In the genomic region with DNA sequence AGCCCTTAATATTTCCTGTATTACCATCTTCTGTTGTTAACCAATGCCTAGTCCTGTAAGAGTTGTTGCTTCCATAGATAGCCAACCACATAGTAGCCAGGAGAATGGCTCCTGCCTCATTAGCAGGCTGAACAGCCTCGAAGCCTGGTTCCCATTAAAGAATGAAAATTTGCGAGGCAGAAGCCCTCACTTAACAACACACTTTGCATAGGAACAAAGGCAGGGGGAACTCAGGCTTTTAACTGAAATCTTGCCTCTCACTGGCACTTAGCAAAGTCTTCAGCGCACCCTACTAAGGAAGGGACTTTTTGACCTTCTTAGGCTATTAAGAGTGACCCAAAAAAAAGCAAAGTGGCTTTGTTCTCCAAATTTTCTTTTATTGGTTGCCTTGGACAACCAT, we compare ENCODE assay signal across 19 mouse cellular contexts.
DNase-seq lines count a peak whose midpoint lies in the region; ATAC-seq and TF ChIP-seq lines count a peak whose summit lies in the region.
"Had no signal": no experiment of that assay in that cellular context is flagged by ENCODE, and none has a peak within 500 bp of the region (broad histone marks: within the 10 kb centered on the region; RNA-seq: fewer than 3 reads in every experiment).

No protein-coding gene starts in this region.

- no peak for TF ChIP-seq CTCF in lung, adult 2 months (IDR thresholded peaks at IDR 0.05; ENCODE audit: insufficient read depth, low read length)

- 0 out of 2 replicates have a peak, but pooled peaks have one; percentile 50 for ATAC-seq in forebrain, embryonic 11.5 days (replicated peaks; ENCODE audit: low FRiP score)
- ATAC-seq in midbrain, embryonic 13.5 days, result 0 out of 2 replicates have a peak, but pooled peaks have one; percentile 43
- no peak for ATAC-seq in midbrain, embryonic 15.5 days (replicated peaks)
- ATAC-seq: CD4-positive, CD25-positive, alpha-beta regulatory T cell, adult 4 months; intestine, postnatal 0 days; liver, postnatal 0 days; Patski had no signal

- no peak overlapping the region for H3K27ac ChIP-seq in forebrain, embryonic 11.5 days (ENCODE audit: low read depth, low read length)
- no peak overlapping the region for H3K27ac ChIP-seq in forebrain, embryonic 10.5 days
- no peak overlapping the region for H3K27ac ChIP-seq in midbrain, embryonic 13.5 days
- H3K27ac ChIP-seq in midbrain, embryonic 15.5 days, result no peak overlapping the region
- H3K27ac ChIP-seq in limb, embryonic 10.5 days, result peak overlapping the region; percentile 72
- H3K27ac ChIP-seq: embryonic facial prominence, embryonic 15.5 days; hindbrain, embryonic 12.5 days had no signal

- no peaks in the 10 kb centered on the region for H3K36me3 ChIP-seq in forebrain, embryonic 11.5 days (ENCODE audit: control insufficient read depth, insufficient read depth, low read length)
- no peaks in the 10 kb centered on the region for H3K36me3 ChIP-seq in forebrain, embryonic 10.5 days (replicated peaks)
- no peaks in the 10 kb centered on the region for H3K36me3 ChIP-seq in midbrain, embryonic 13.5 days
- no peaks in the 10 kb centered on the region for H3K36me3 ChIP-seq in midbrain, embryonic 15.5 days (replicated peaks)
- H3K36me3 ChIP-seq in limb, embryonic 10.5 days, result no peaks in the 10 kb centered on the region
- H3K36me3 ChIP-seq: embryonic facial prominence, embryonic 15.5 days; hindbrain, embryonic 12.5 days had no signal

- DNase-seq in forebrain, embryonic 11.5 days (ENCODE audit: low spot score), result no peak
- DNase-seq in forebrain, embryonic 10.5 days (ENCODE audit: extremely low spot score, low spot score), result no peak
- peak; percentile 21 for DNase-seq in embryo, embryonic 11 days
- peak; percentile 37 for DNase-seq in limb, embryonic 10.5 days (ENCODE audit: low spot score)
- no peak for DNase-seq in lung, adult 2 months
- no peak for DNase-seq in right cerebral cortex, postnatal 25 days
- DNase-seq: adrenal gland, postnatal 36 days; cerebellum, adult 2 months; liver, postnatal 0 days; lung, postnatal 14 days; thymus, postnatal 14 days had no signal

- WGBS in forebrain, embryonic 11.5 days, result 6% methylated on average over 3 of the region's 3 CpGs
- WGBS in forebrain, embryonic 10.5 days, result 7% methylated on average over 3 of the region's 3 CpGs
- 10% methylated on average over 3 of the region's 3 CpGs for WGBS in midbrain, embryonic 13.5 days
- WGBS in midbrain, embryonic 15.5 days, result 12% methylated on average over 3 of the region's 3 CpGs
- 20% methylated on average over 3 of the region's 3 CpGs for WGBS in limb, embryonic 10.5 days
- WGBS in lung, adult 2 months, result 57% methylated on average over 3 of the region's 3 CpGs

- H3K4me2 ChIP-seq in forebrain, embryonic 11.5 days (ENCODE audit: low read depth, low read length, severe bottlenecking), result no peak overlapping the region
- H3K4me2 ChIP-seq in midbrain, embryonic 13.5 days (replicated peaks), result no peak overlapping the region
- no peak overlapping the region for H3K4me2 ChIP-seq in midbrain, embryonic 15.5 days
- H3K4me2 ChIP-seq: embryonic facial prominence, embryonic 15.5 days; hindbrain, embryonic 12.5 days had no signal

- no peaks in the 10 kb centered on the region for H3K9me3 ChIP-seq in forebrain, embryonic 11.5 days (ENCODE audit: control insufficient read depth, low read length)
- no peaks in the 10 kb centered on the region for H3K9me3 ChIP-seq in forebrain, embryonic 10.5 days
- H3K9me3 ChIP-seq in midbrain, embryonic 13.5 days, result no peaks in the 10 kb centered on the region
- no peaks in the 10 kb centered on the region for H3K9me3 ChIP-seq in midbrain, embryonic 15.5 days
- no peaks in the 10 kb centered on the region for H3K9me3 ChIP-seq in limb, embryonic 10.5 days (replicated peaks)
- H3K9me3 ChIP-seq: embryonic facial prominence, embryonic 15.5 days; hindbrain, embryonic 12.5 days had no signal

- no peak overlapping the region for H3K9ac ChIP-seq in forebrain, embryonic 11.5 days (ENCODE audit: low read length)
- no peak overlapping the region for H3K9ac ChIP-seq in midbrain, embryonic 13.5 days (replicated peaks)
- no peak overlapping the region for H3K9ac ChIP-seq in midbrain, embryonic 15.5 days
- H3K9ac ChIP-seq: embryonic facial prominence, embryonic 15.5 days; hindbrain, embryonic 12.5 days; liver, postnatal 0 days had no signal

- peaks cover 3% of the 10 kb centered on the region; the same call in 1 of the 2 replicates for H3K4me1 ChIP-seq in forebrain, embryonic 11.5 days (replicated peaks; ENCODE audit: control insufficient read depth, insufficient read depth, low read length)
- H3K4me1 ChIP-seq in forebrain, embryonic 10.5 days, result peaks cover 29% of the 10 kb centered on the region
- H3K4me1 ChIP-seq in midbrain, embryonic 13.5 days (replicated peaks), result peaks cover 5% of the 10 kb centered on the region
- no peaks in the 10 kb centered on the region for H3K4me1 ChIP-seq in midbrain, embryonic 15.5 days
- peaks cover 31% of the 10 kb centered on the region for H3K4me1 ChIP-seq in limb, embryonic 10.5 days
- H3K4me1 ChIP-seq in lung, adult 2 months (ENCODE audit: control insufficient read depth, insufficient read depth, low read length), result no peaks in the 10 kb centered on the region
- H3K4me1 ChIP-seq: embryonic facial prominence, embryonic 15.5 days had no signal

- no peak overlapping the region for H3K4me3 ChIP-seq in forebrain, embryonic 11.5 days (ENCODE audit: low read depth, low read length)
- no peak overlapping the region for H3K4me3 ChIP-seq in forebrain, embryonic 10.5 days
- no peak overlapping the region for H3K4me3 ChIP-seq in midbrain, embryonic 13.5 days (replicated peaks)
- no peak overlapping the region for H3K4me3 ChIP-seq in midbrain, embryonic 15.5 days
- no peak overlapping the region for H3K4me3 ChIP-seq in limb, embryonic 10.5 days
- H3K4me3 ChIP-seq in lung, adult 2 months (replicated peaks; ENCODE audit: extremely low read depth, low read depth, low read length), result no peak overlapping the region
- H3K4me3 ChIP-seq: embryonic facial prominence, embryonic 15.5 days; hindbrain, embryonic 12.5 days; myocyte had no signal

- H3K27me3 ChIP-seq in forebrain, embryonic 11.5 days (ENCODE audit: control insufficient read depth, insufficient read depth, low read length), result no peaks in the 10 kb centered on the region
- peaks cover 60% of the 10 kb centered on the region for H3K27me3 ChIP-seq in forebrain, embryonic 10.5 days (ENCODE audit: poor library complexity, severe bottlenecking)
- peaks cover 6% of the 10 kb centered on the region; the same call in 1 of the 2 replicates for H3K27me3 ChIP-seq in midbrain, embryonic 13.5 days
- H3K27me3 ChIP-seq in midbrain, embryonic 15.5 days (replicated peaks), result no peaks in the 10 kb centered on the region
- no peaks in the 10 kb centered on the region for H3K27me3 ChIP-seq in limb, embryonic 10.5 days (ENCODE audit: low read depth, poor library complexity, severe bottlenecking)
- H3K27me3 ChIP-seq: embryonic facial prominence, embryonic 15.5 days; hindbrain, embryonic 12.5 days; Patski had no signal

- TF ChIP-seq POLR2A in lung, adult 2 months (IDR thresholded peaks at IDR 0.05; ENCODE audit: borderline replicate concordance, extremely low read depth, low read depth, low read length), result no peak

Comparison
In these comparisons a context has a peak if more than half of its experiments do, and no peak if none do; other contexts are left out.
1. DNase-seq: peak in embryo, embryonic 11 days (single experiment) and limb, embryonic 10.5 days (single experiment); none in forebrain, embryonic 11.5 days (single experiment), forebrain, embryonic 10.5 days (single experiment), lung, adult 2 months (single experiment) and right cerebral cortex, postnatal 25 days (single experiment).